Mouse (Mus musculus) testis, adult 2 months (tissue): ENCODE measurements around the gene Foxc2. TPM values are rescaled to one million over a fixed set of nuclear protein-coding genes. Genes with fewer than 3 reads are reported as not detected.

Experiments
- H3K27ac ChIP-seq: fragments of 200-500 bp; 2 replicates; pipeline ENCODE4 v1.5.1; 2012; ENCODE audit warnings: low read depth, low read length; ENCODE audit not compliant: control insufficient read depth, insufficient read depth
- H3K27me3 ChIP-seq: fragments of 200-500 bp; 2 replicates; pipeline ENCODE4 v1.6.1; 2012; ENCODE audit warnings: mild to moderate bottlenecking, low read length, moderate library complexity; ENCODE audit not compliant: control insufficient read depth, insufficient read depth
- H3K36me3 ChIP-seq: fragments of 200-500 bp; 2 replicates; pipeline ENCODE4 v1.6.1; 2012; ENCODE audit warnings: mild to moderate bottlenecking, low read length; ENCODE audit not compliant: control insufficient read depth, insufficient read depth
- H3K4me1 ChIP-seq: fragments of 200-500 bp; 2 replicates; pipeline ENCODE4 v1.6.1; 2012; ENCODE audit warnings: low read length; ENCODE audit not compliant: control insufficient read depth, insufficient read depth
- H3K4me3 ChIP-seq: fragments of 200-500 bp; 2 replicates; pipeline ENCODE4 v1.5.1; 2012; ENCODE audit warnings: low read depth, mild to moderate bottlenecking, low read length, moderate library complexity, mixed read lengths; ENCODE audit not compliant: control insufficient read depth
- CTCF ChIP-seq: fragments of 200-500 bp; IDR thresholded peaks from 2 replicates; pipeline ENCODE4 v1.5.1; 2012; ENCODE audit warnings: low read depth, mild to moderate bottlenecking, inconsistent platforms, low read length, moderate library complexity; ENCODE audit not compliant: control insufficient read depth, insufficient read depth, insufficient replicate concordance
- POLR2A ChIP-seq: fragments of 200-500 bp; IDR thresholded peaks from 2 replicates; pipeline ENCODE4 v1.6.1; 2012; ENCODE audit warnings: low read depth, mild to moderate bottlenecking, inconsistent platforms, low read length, moderate library complexity; ENCODE audit not compliant: control insufficient read depth
- polyA plus RNA-seq: library from polyadenylated mRNA; depleted of rRNA; stranded (reverse); fragments of >200 nt; gene quantifications from 2 replicates; pipeline ENCODE4 v1.2.3, GENCODE M21; 2012

Foxc2 gene
- polyA plus RNA-seq, 1 experiment, result 0.20 TPM

DNA sequence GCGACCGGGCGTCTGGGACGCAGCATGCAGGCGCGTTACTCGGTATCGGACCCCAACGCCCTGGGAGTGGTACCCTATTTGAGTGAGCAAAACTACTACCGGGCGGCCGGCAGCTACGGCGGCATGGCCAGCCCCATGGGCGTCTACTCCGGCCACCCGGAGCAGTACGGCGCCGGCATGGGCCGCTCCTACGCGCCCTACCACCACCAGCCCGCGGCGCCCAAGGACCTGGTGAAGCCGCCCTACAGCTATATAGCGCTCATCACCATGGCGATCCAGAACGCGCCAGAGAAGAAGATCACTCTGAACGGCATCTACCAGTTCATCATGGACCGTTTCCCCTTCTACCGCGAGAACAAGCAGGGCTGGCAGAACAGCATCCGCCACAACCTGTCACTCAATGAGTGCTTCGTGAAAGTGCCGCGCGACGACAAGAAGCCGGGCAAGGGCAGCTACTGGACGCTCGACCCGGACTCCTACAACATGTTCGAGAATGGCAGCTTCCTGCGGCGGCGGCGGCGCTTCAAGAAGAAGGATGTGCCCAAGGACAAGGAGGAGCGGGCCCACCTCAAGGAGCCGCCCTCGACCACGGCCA, 717 bp downstream of the Foxc2 start:
- Histone ChIP-seq H3K4me1 (peaks cover 10% of the 10 kb centered on the region), H3K27me3 (peaks cover 6% of the 10 kb centered on the region), H3K36me3 (no peaks in the 10 kb centered on the region), H3K27ac (no peak overlapping the region), H3K4me3 (peak overlapping the region; percentile 19)
- TF ChIP-seq CTCF, result no peak
- TF ChIP-seq POLR2A, result no peak

DNA sequence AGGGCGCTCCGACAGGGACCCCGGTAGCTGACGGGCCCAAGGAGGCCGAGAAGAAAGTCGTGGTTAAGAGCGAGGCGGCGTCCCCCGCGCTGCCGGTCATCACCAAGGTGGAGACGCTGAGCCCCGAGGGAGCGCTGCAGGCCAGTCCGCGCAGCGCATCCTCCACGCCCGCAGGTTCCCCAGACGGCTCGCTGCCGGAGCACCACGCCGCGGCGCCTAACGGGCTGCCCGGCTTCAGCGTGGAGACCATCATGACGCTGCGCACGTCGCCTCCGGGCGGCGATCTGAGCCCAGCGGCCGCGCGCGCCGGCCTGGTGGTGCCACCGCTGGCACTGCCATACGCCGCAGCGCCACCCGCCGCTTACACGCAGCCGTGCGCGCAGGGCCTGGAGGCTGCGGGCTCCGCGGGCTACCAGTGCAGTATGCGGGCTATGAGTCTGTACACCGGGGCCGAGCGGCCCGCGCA, 1.2 kb downstream of the Foxc2 start:
- Histone ChIP-seq H3K4me3 (peak overlapping the region; percentile 8; the same call in 1 of the 2 replicates), H3K4me1 (peaks cover 10% of the 10 kb centered on the region), H3K27ac (no peak overlapping the region), H3K27me3 (peaks cover 6% of the 10 kb centered on the region), H3K36me3 (no peaks in the 10 kb centered on the region)
- no peak for TF ChIP-seq CTCF
- TF ChIP-seq POLR2A, result no peak

DNA sequence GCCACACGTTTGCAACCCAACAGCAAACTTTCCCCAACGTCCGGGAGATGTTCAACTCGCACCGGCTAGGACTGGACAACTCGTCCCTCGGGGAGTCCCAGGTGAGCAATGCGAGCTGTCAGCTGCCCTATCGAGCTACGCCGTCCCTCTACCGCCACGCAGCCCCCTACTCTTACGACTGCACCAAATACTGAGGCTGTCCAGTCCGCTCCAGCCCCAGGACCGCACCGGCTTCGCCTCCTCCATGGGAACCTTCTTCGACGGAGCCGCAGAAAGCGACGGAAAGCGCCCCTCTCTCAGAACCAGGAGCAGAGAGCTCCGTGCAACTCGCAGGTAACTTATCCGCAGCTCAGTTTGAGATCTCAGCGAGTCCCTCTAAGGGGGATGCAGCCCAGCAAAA, 1.9 kb downstream of the Foxc2 start:
- H3K27ac ChIP-seq, result no peak overlapping the region
- H3K4me1 ChIP-seq, result peaks cover 10% of the 10 kb centered on the region
- H3K36me3 ChIP-seq, result no peaks in the 10 kb centered on the region
- H3K4me3 ChIP-seq, result peak overlapping the region; percentile 2; the same call in 1 of the 2 replicates
- H3K27me3 ChIP-seq, result peaks cover 6% of the 10 kb centered on the region
- no peak for TF ChIP-seq POLR2A
- TF ChIP-seq CTCF, result no peak

GRCm38 (mm10) chr8:121118634-121119420, 2.9 kb downstream of the Foxc2 start:
- peaks cover 10% of the 10 kb centered on the region for H3K4me1 ChIP-seq
- peaks cover 6% of the 10 kb centered on the region for H3K27me3 ChIP-seq
- no peak for TF ChIP-seq POLR2A
- no peak for TF ChIP-seq CTCF
- H3K4me3 ChIP-seq, result no peak overlapping the region
- H3K36me3 ChIP-seq, result no peaks in the 10 kb centered on the region
- H3K27ac ChIP-seq, result no peak overlapping the region

GRCm38 (mm10) chr8:121119635-121120455, 3.9 kb downstream of the Foxc2 start:
- H3K27me3 ChIP-seq, result peaks cover 6% of the 10 kb centered on the region
- no peak for TF ChIP-seq POLR2A
- TF ChIP-seq CTCF, result no peak
- H3K27ac ChIP-seq, result no peak overlapping the region
- no peaks in the 10 kb centered on the region for H3K36me3 ChIP-seq
- no peak overlapping the region for H3K4me3 ChIP-seq
- peaks cover 13% of the 10 kb centered on the region for H3K4me1 ChIP-seq

- Histone ChIP-seq H3K27me3 (peaks cover 2% of the 10 kb centered on the region), H3K4me3 (no peak overlapping the region), H3K4me1 (peaks cover 10% of the 10 kb centered on the region), H3K36me3 (no peaks in the 10 kb centered on the region), H3K27ac (no peak overlapping the region)
- TF ChIP-seq CTCF (no peak), POLR2A (no peak)
Observed at GRCm38 (mm10) chr8:121120456-121121419, 4.8 kb downstream of the Foxc2 start.
